Mouse (Mus musculus) hematopoietic multipotent progenitor cell, adult 10-12 weeks (in vitro differentiated cells): Measurements from ENCODE around the gene Qrfpr. TPM values are rescaled to one million over a fixed set of nuclear protein-coding genes. Genes with fewer than 3 reads are reported as not detected.

Experiments
- polyA plus RNA-seq: library from polyadenylated mRNA; stranded (reverse); fragments of >175 nt; gene quantifications from 2 replicates; pipeline ENCODE4 v1.2.3, GENCODE M21; 2012; ENCODE audit warnings: low replicate concordance

The Qrfpr gene
- polyA plus RNA-seq, result not detected in 2 replicates

GRCm38 (mm10) chr3:36221743-36222682, at the start of gene Qrfpr:
Qrfpr (minus strand) TSS chr3:36222313.

DNA sequence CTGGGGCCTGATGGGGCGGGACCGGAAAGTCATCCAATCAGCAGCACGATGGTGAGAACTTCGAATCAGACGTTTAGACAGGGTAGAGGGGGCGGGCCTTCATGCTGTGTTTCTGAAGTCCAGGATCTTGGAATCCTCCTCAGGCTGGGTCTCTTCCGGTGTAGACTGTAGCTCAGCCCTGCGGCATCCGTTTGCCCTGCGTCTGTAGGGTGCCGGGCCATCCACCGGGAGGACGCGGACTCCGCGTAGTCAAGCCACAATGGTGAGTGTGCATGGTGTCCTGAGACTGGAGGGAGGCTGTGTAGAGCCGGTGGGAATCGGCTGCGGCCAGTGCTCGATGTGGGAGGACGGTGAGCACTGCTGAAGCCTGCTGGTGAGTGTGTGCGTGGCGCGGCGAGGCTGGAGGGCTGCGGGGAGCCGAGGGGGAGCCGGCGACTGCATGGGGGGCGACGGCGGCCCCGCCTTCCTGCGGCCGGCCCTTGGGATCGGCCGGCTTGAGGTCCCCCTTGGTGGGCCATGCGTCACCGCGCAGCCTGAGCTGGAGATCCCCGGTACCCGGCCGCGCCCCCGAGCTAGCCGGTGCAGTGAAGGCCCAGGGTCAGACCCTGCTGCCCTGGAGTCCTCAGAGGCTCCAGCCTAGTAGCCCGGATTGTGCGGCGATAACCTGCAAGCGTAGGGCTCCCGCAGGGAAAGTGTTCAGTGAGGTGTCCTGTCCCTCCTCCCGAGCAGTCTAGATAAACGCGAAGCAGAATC, 71.0 kb downstream of the Qrfpr start, which contains the start of gene D3Ertd254e:
TSS of gene D3Ertd254e (plus strand) at position 84 of the 753 bp plus-strand sequence.

Other genes with a start within 250 kb of the Qrfpr start
- gene Mccc1, start 221.6 kb downstream of the Qrfpr start, polyA plus RNA-seq, result 2.8 and 3.2 TPM in 2 replicates
- gene Ccdc144b, start 168.8 kb downstream of the Qrfpr start, polyA plus RNA-seq, result not detected in 2 replicates
- gene Acad9, start 156.3 kb downstream of the Qrfpr start, polyA plus RNA-seq, result 7.2 and 8.8 TPM in 2 replicates
- 0.17 and 0.53 TPM in 2 replicates for gene D3Ertd254e, start 71.3 kb downstream of the Qrfpr start, polyA plus RNA-seq